Mouse (Mus musculus) myocyte (in vitro differentiated cells): ENCODE results near the gene Dut. TPM values are rescaled to one million over a fixed set of nuclear protein-coding genes. Genes with fewer than 3 reads are reported as not detected.

Source experiments
- H3K27me3 ChIP-seq: one replicate; pipeline ENCODE4 v1.6.1; 2011; ENCODE audit not compliant: control insufficient read depth, insufficient read depth, insufficient read length
- H3K36me3 ChIP-seq: one replicate; pipeline ENCODE4 v1.6.1; 2011; ENCODE audit not compliant: control insufficient read depth, insufficient read depth
- H3K4me2 ChIP-seq: one replicate; pipeline ENCODE4 v1.6.1; 2011; ENCODE audit warnings: low read depth, control low read depth
- H3K4me3 ChIP-seq: one replicate; pipeline ENCODE4 v1.5.1; 2011; ENCODE audit warnings: mild to moderate bottlenecking, control low read depth, moderate library complexity
- H3K79me2 ChIP-seq: one replicate; pipeline ENCODE4 v1.6.1; 2011; ENCODE audit not compliant: control insufficient read depth, insufficient read depth
- H3ac ChIP-seq: one replicate; pipeline ENCODE4 v1.6.1; 2011; ENCODE audit not compliant: control insufficient read depth, insufficient read length
- CEBPB ChIP-seq: IDR thresholded peaks from 2 replicates; pipeline ENCODE4 v1.6.1; 2011; ENCODE audit warnings: mild to moderate bottlenecking, moderate library complexity; ENCODE audit not compliant: poor library complexity, insufficient read depth, severe bottlenecking
- E2F4 ChIP-seq: IDR thresholded peaks from one replicate; pipeline ENCODE4 v1.6.1; 2011; ENCODE audit warnings: mild to moderate bottlenecking, control low read depth, moderate library complexity; ENCODE audit not compliant: insufficient read depth
- MAX ChIP-seq: IDR thresholded peaks from one replicate; pipeline ENCODE4 v1.6.1; 2011; ENCODE audit warnings: low read depth, mild to moderate bottlenecking, control low read depth
- MYOD1 ChIP-seq, 3 experiments: IDR thresholded peaks; one replicate each; pipeline ENCODE4 v1.6.1; 2011; ENCODE audit warnings: control low read depth in 2 of 3, low read depth in 2 of 3, mild to moderate bottlenecking in 2 of 3, moderate library complexity in 1 of 3; ENCODE audit not compliant: insufficient read length in 2 of 3, control insufficient read depth in 1 of 3
- MYOG ChIP-seq, 3 experiments: IDR thresholded peaks; one replicate each; pipeline ENCODE4 v1.6.1; 2011; ENCODE audit warnings: control low read depth in 2 of 3, low read depth in 2 of 3, mild to moderate bottlenecking in 2 of 3; ENCODE audit not compliant: insufficient read length in 2 of 3, control insufficient read depth in 1 of 3, insufficient read depth in 1 of 3
- POLR2A ChIP-seq: IDR thresholded peaks from one replicate; pipeline ENCODE4 v1.6.1; 2011; ENCODE audit warnings: low read depth, mild to moderate bottlenecking, control low read depth, moderate library complexity; ENCODE audit not compliant: insufficient read length
- POLR2AphosphoS2 ChIP-seq: IDR thresholded peaks from one replicate; pipeline ENCODE4 v1.6.1; 2011; ENCODE audit warnings: low read depth, control low read depth; ENCODE audit not compliant: insufficient read length
- REST ChIP-seq: IDR thresholded peaks from one replicate; pipeline ENCODE4 v1.6.1; 2011; ENCODE audit warnings: mild to moderate bottlenecking, control low read depth, moderate library complexity; ENCODE audit not compliant: insufficient read depth, insufficient read length
- SRF ChIP-seq: IDR thresholded peaks from one replicate; pipeline ENCODE4 v1.6.1; 2011; ENCODE audit warnings: low read depth; ENCODE audit not compliant: control insufficient read depth, insufficient read length
- TCF12 ChIP-seq: IDR thresholded peaks from one replicate; pipeline ENCODE4 v1.6.1; 2011; ENCODE audit warnings: mild to moderate bottlenecking, control low read depth; ENCODE audit not compliant: poor library complexity, insufficient read depth, severe bottlenecking
- TCF3 ChIP-seq: IDR thresholded peaks from one replicate; pipeline ENCODE4 v1.6.1; 2011; ENCODE audit warnings: low read depth, control low read depth; ENCODE audit not compliant: insufficient read length
- USF1 ChIP-seq: IDR thresholded peaks from one replicate; pipeline ENCODE4 v1.6.1; 2011; ENCODE audit warnings: low read depth, mild to moderate bottlenecking, control low read depth, moderate library complexity
- polyA plus RNA-seq: library from polyadenylated mRNA; unstranded; fragments of >200 nt; fragmentation: generic; extraction: Trizol; gene quantifications from one replicate; pipeline ENCODE4 v1.2.1, GENCODE M21; 2012; ENCODE audit warnings: missing spikeins

The Dut gene
- polyA plus RNA-seq, 1 experiment: 57.1 TPM

DNA sequence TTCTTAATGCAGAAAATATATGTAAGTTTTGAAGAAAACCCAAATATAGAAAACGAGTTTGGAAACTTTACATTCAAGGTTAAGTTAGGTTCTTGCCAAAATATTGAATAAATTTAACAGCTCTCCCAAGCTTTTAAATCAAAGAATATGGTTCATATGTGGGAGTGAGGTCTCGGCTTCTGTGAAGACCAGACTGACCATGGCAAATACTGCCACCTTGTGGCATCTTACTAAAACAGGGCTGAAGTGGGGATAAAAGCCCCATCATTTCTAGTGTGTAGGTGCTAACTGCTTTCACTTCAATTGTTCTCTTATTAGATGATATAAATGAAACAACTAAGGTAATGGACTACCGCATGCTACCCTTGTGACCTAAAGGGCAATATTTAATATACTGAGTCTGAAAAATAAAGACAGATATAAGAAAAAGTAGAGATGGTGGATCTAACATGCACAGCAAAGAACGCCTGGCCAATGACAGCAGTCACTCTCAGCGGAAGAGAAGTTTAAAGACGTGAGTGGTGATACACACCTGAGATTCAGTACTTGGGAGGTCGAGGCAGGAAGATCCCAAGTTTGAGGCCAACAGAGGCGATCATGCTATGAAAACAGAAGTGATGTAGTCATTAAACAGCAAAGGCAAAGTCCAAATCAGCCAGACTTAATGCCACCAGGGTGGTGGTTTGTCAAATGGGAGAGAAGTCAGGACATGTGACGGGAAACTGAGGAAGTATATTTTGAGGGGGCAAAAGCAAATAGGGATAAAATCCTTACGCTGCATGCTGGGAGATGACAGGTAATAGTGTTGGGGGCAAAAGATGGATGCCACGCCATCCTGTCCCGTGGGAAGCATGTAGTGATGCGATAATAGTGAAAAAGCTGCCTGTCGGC is 12.5 kb downstream of the Dut start:
- Histone ChIP-seq H3K36me3 (peaks cover 25% of the 10 kb centered on the region), H3K4me2 (no peak overlapping the region), H3ac (no peak overlapping the region), H3K79me2 (peaks cover 3% of the 10 kb centered on the region), H3K4me3 (no peak overlapping the region), H3K27me3 (no peaks in the 10 kb centered on the region)
- TF ChIP-seq POLR2AphosphoS2 (no peak), TCF12 (no peak), TCF3 (no peak), SRF (no peak), MYOG (IDR thresholded peaks at IDR 0.05; ENCODE audit: control insufficient read depth in 1 of 3, insufficient read depth in 1 of 3, insufficient read length in 2 of 3, low read depth in 2 of 3) (no peak), MYOD1 (IDR thresholded peaks at IDR 0.05; ENCODE audit: control insufficient read depth in 1 of 3, insufficient read length in 2 of 3, low read depth in 2 of 3) (no peak), E2F4 (no peak), CEBPB (no peak), REST (no peak), POLR2A (no peak), USF1 (no peak)

DNA sequence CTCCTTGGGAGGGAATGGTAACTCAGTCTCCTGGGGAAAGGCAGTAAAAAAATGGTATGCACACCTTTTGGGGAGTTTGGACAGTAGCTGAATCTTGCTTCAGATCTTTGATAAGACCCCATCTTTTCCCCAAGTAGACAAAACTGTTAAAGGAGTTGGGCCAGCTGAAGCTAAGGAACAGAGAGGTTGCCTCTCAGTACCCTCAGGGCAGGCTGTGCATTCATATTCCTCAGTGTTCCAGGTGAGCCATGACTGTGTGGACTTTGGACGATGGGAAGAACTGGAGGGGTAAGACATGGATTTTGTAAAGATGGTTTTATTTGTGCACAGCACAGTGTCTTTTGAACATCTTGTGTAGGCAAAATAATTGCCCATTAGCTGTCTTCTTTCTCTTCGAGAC is 13.3 kb downstream of the Dut start:
- H3K4me2 ChIP-seq: no peak overlapping the region
- H3K79me2 ChIP-seq: no peaks in the 10 kb centered on the region
- no peak overlapping the region for H3ac ChIP-seq
- no peaks in the 10 kb centered on the region for H3K27me3 ChIP-seq
- H3K36me3 ChIP-seq: peaks cover 22% of the 10 kb centered on the region
- TF ChIP-seq CEBPB: no peak
- no peak for TF ChIP-seq TCF3
- TF ChIP-seq MYOD1 (IDR thresholded peaks at IDR 0.05; ENCODE audit: control insufficient read depth in 1 of 3, insufficient read length in 2 of 3, low read depth in 2 of 3): no peak
- TF ChIP-seq REST: no peak
- no peak for TF ChIP-seq MAX
- no peak for TF ChIP-seq POLR2AphosphoS2
- TF ChIP-seq MYOG (IDR thresholded peaks at IDR 0.05; ENCODE audit: control insufficient read depth in 1 of 3, insufficient read depth in 1 of 3, insufficient read length in 2 of 3, low read depth in 2 of 3): no peak
- TF ChIP-seq E2F4: no peak
- no peak for TF ChIP-seq TCF12
- no peak for TF ChIP-seq SRF
- TF ChIP-seq USF1: no peak
- no peak for TF ChIP-seq POLR2A
- no peak overlapping the region for H3K4me3 ChIP-seq

DNA sequence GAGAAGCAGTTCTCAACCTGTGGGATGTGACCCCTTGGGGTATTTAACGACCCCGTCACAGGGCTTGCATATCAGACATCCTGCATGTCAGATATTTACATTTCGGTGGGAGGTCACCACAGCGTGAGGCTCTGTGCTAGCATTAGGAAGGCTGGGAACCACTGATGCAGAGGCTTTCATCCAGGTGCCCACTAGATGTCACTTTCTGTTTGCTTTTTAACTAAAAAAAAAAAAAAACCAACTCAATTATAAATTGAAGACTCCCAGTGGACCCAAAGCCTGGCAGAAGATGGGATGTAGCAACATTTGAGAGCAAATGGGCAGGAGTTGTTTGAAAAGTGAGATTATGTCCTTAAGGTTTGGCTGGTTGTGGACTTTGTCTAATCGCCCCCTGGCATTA is 16.1 kb downstream of the Dut start:
- H3K4me3 ChIP-seq: no peak overlapping the region

DNA sequence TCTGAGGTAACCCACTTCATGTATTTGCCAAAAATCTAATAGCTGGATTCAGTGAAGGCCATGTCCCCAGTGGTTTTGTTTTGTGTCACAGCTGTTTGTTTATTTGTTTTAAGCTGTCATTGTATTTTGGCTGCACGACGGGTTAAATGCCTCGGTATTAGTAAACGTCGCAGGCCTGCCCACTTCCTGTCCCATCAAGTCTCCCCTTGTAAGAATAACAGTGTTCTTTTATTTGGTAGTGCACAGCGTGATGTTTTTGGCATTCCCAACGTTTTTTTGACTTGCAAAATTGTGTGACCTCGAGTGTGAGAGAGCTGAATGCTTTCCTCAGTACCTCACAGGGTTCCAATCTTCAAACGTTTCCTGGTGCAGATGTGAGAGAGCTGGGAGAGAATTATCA is 16.8 kb downstream of the Dut start:
- H3K36me3 ChIP-seq: peaks cover 7% of the 10 kb centered on the region
- TF ChIP-seq POLR2AphosphoS2 (no peak), SRF (no peak), MAX (no peak)
- no peak overlapping the region for H3ac ChIP-seq
- no peaks in the 10 kb centered on the region for H3K27me3 ChIP-seq
- no peaks in the 10 kb centered on the region for H3K79me2 ChIP-seq
- no peak overlapping the region for H3K4me2 ChIP-seq
- no peak overlapping the region for H3K4me3 ChIP-seq

More for the DNA sequence above, 16.1 kb downstream of the Dut start:
- Histone ChIP-seq H3K79me2 (no peaks in the 10 kb centered on the region), H3ac (no peak overlapping the region), H3K27me3 (no peaks in the 10 kb centered on the region), H3K36me3 (peaks cover 9% of the 10 kb centered on the region), H3K4me2 (no peak overlapping the region)
- no peak for TF ChIP-seq MYOG (IDR thresholded peaks at IDR 0.05; ENCODE audit: control insufficient read depth in 1 of 3, insufficient read depth in 1 of 3, insufficient read length in 2 of 3, low read depth in 2 of 3)

GRCm38 (mm10) chr2:125268876-125269275 is 21.9 kb downstream of the Dut start:
- H3K27me3 ChIP-seq: no peaks in the 10 kb centered on the region
- H3K4me3 ChIP-seq: no peak overlapping the region
- no peaks in the 10 kb centered on the region for H3K36me3 ChIP-seq
- no peaks in the 10 kb centered on the region for H3K79me2 ChIP-seq
- TF ChIP-seq USF1: no peak
- TF ChIP-seq TCF3: no peak
- no peak for TF ChIP-seq E2F4
- no peak for TF ChIP-seq MAX
- no peak for TF ChIP-seq CEBPB
- TF ChIP-seq POLR2A: no peak
- TF ChIP-seq MYOD1 (IDR thresholded peaks at IDR 0.05; ENCODE audit: control insufficient read depth in 1 of 3, insufficient read length in 2 of 3, low read depth in 2 of 3): no peak
- no peak for TF ChIP-seq POLR2AphosphoS2
- no peak for TF ChIP-seq TCF12
- no peak for TF ChIP-seq REST
- TF ChIP-seq MYOG (IDR thresholded peaks at IDR 0.05; ENCODE audit: control insufficient read depth in 1 of 3, insufficient read depth in 1 of 3, insufficient read length in 2 of 3, low read depth in 2 of 3): no peak
- TF ChIP-seq SRF: no peak
- H3K4me2 ChIP-seq: no peak overlapping the region
- H3ac ChIP-seq: no peak overlapping the region
